Mouse (Mus musculus): ENCODE measurements at regions not wholly inside any gene's neighbourhood (a gene's known extent, or its start where the extent isn't known, plus 50 kb on each side); places are given as distances from the start of the nearest gene placed in this dataset.

- TF ChIP-seq CTCF (IDR thresholded peaks at IDR 0.05; ENCODE audit: control insufficient read depth, insufficient read depth, insufficient replicate concordance, low read depth, low read length) (no peak), POLR2A (IDR thresholded peaks at IDR 0.05; ENCODE audit: control insufficient read depth, low read depth, low read length) (no peak)
- H3K36me3 ChIP-seq (ENCODE audit: control insufficient read depth, insufficient read depth, low read length) = no peaks in the 10 kb centered on the region
- no peak overlapping the region for H3K27ac ChIP-seq (ENCODE audit: control insufficient read depth, insufficient read depth, low read depth, low read length)
- H3K4me3 ChIP-seq (ENCODE audit: control insufficient read depth, low read depth, low read length) = no peak overlapping the region
- no peaks in the 10 kb centered on the region for H3K27me3 ChIP-seq (ENCODE audit: control insufficient read depth, insufficient read depth, low read length)
- H3K4me1 ChIP-seq (ENCODE audit: control insufficient read depth, insufficient read depth, low read length) = no peaks in the 10 kb centered on the region; the same call in 1 of the 2 replicates
These were observed 118.1 kb upstream of the Csf3r start for GRCm38 (mm10) chr4:125906296-125906695.

- Histone ChIP-seq H3K4me3 (ENCODE audit: control insufficient read depth, low read depth, low read length) (no peak overlapping the region), H3K4me1 (ENCODE audit: control insufficient read depth, insufficient read depth, low read length) (peaks cover 5% of the 10 kb centered on the region; the same call in 1 of the 2 replicates), H3K36me3 (ENCODE audit: control insufficient read depth, insufficient read depth, low read length) (no peaks in the 10 kb centered on the region), H3K27ac (ENCODE audit: control insufficient read depth, insufficient read depth, low read depth, low read length) (no peak overlapping the region), H3K27me3 (ENCODE audit: control insufficient read depth, insufficient read depth, low read length) (no peaks in the 10 kb centered on the region)
- no peak for TF ChIP-seq POLR2A (IDR thresholded peaks at IDR 0.05; ENCODE audit: control insufficient read depth, low read depth, low read length)
- no peak for TF ChIP-seq CTCF (IDR thresholded peaks at IDR 0.05; ENCODE audit: control insufficient read depth, insufficient read depth, insufficient replicate concordance, low read depth, low read length)
These were observed 115.4 kb upstream of the Csf3r start for GRCm38 (mm10) chr4:125908901-125909300.

GRCm38 (mm10) chr4:125911541-125912270 lies 112.6 kb upstream of the Csf3r start:
- Histone ChIP-seq H3K4me3 (ENCODE audit: control insufficient read depth, low read depth, low read length) (peak overlapping the region; percentile 19; the same call in 1 of the 2 replicates), H3K36me3 (ENCODE audit: control insufficient read depth, insufficient read depth, low read length) (no peaks in the 10 kb centered on the region), H3K27me3 (ENCODE audit: control insufficient read depth, insufficient read depth, low read length) (no peaks in the 10 kb centered on the region), H3K27ac (ENCODE audit: control insufficient read depth, insufficient read depth, low read depth, low read length) (no peak overlapping the region), H3K4me1 (ENCODE audit: control insufficient read depth, insufficient read depth, low read length) (peaks cover 5% of the 10 kb centered on the region; the same call in 1 of the 2 replicates)
- TF ChIP-seq POLR2A (IDR thresholded peaks at IDR 0.05; ENCODE audit: control insufficient read depth, low read depth, low read length) = no peak

- Histone ChIP-seq H3K36me3 (ENCODE audit: control insufficient read depth, insufficient read depth, low read length) (no peaks in the 10 kb centered on the region), H3K27me3 (ENCODE audit: control insufficient read depth, insufficient read depth, low read length) (no peaks in the 10 kb centered on the region)
These were observed 111.8 kb upstream of the Csf3r start for GRCm38 (mm10) chr4:125912444-125913049.

GRCm38 (mm10) chr4:125915166-125915565 lies 109.2 kb upstream of the Csf3r start:
- Histone ChIP-seq H3K4me3 (ENCODE audit: control insufficient read depth, low read depth, low read length) (no peak overlapping the region), H3K27me3 (ENCODE audit: control insufficient read depth, insufficient read depth, low read length) (no peaks in the 10 kb centered on the region), H3K27ac (ENCODE audit: control insufficient read depth, insufficient read depth, low read depth, low read length) (no peak overlapping the region), H3K4me1 (ENCODE audit: control insufficient read depth, insufficient read depth, low read length) (peaks cover 5% of the 10 kb centered on the region; the same call in 1 of the 2 replicates), H3K36me3 (ENCODE audit: control insufficient read depth, insufficient read depth, low read length) (no peaks in the 10 kb centered on the region)
- peak; percentile 25; the same call in 1 of the 2 replicates for TF ChIP-seq CTCF (IDR thresholded peaks at IDR 0.05; ENCODE audit: control insufficient read depth, insufficient read depth, insufficient replicate concordance, low read depth, low read length)
- TF ChIP-seq POLR2A (IDR thresholded peaks at IDR 0.05; ENCODE audit: control insufficient read depth, low read depth, low read length) = no peak

More at GRCm38 (mm10) chr4:125912444-125913049, 111.8 kb upstream of the Csf3r start:
- Histone ChIP-seq H3K4me1 (ENCODE audit: control insufficient read depth, insufficient read depth, low read length) (peaks cover 5% of the 10 kb centered on the region; the same call in 1 of the 2 replicates), H3K27ac (ENCODE audit: control insufficient read depth, insufficient read depth, low read depth, low read length) (no peak overlapping the region), H3K4me3 (ENCODE audit: control insufficient read depth, low read depth, low read length) (0 out of 2 replicates have a peak overlapping the region, but pooled peaks have one; percentile 4)
- TF ChIP-seq CTCF (IDR thresholded peaks at IDR 0.05; ENCODE audit: control insufficient read depth, insufficient read depth, insufficient replicate concordance, low read depth, low read length) (peak; percentile 95), POLR2A (IDR thresholded peaks at IDR 0.05; ENCODE audit: control insufficient read depth, low read depth, low read length) (no peak)

GRCm38 (mm10) chr4:125917210-125917609 lies 107.1 kb upstream of the Csf3r start:
- H3K4me1 ChIP-seq (ENCODE audit: control insufficient read depth, insufficient read depth, low read length) = peaks cover 8% of the 10 kb centered on the region
- H3K36me3 ChIP-seq (ENCODE audit: control insufficient read depth, insufficient read depth, low read length) = no peaks in the 10 kb centered on the region
- no peaks in the 10 kb centered on the region for H3K27me3 ChIP-seq (ENCODE audit: control insufficient read depth, insufficient read depth, low read length)
- no peak overlapping the region for H3K4me3 ChIP-seq (ENCODE audit: control insufficient read depth, low read depth, low read length)
- TF ChIP-seq CTCF (IDR thresholded peaks at IDR 0.05; ENCODE audit: control insufficient read depth, insufficient read depth, insufficient replicate concordance, low read depth, low read length) (no peak), POLR2A (IDR thresholded peaks at IDR 0.05; ENCODE audit: control insufficient read depth, low read depth, low read length) (no peak)
- H3K27ac ChIP-seq (ENCODE audit: control insufficient read depth, insufficient read depth, low read depth, low read length) = no peak overlapping the region

GRCm38 (mm10) chr4:125921550-125922316 lies 102.6 kb upstream of the Csf3r start:
- H3K4me3 ChIP-seq (ENCODE audit: control insufficient read depth, low read depth, low read length) = peak overlapping the region; percentile 44
- peaks cover 4% of the 10 kb centered on the region; the same call in 1 of the 2 replicates for H3K4me1 ChIP-seq (ENCODE audit: control insufficient read depth, insufficient read depth, low read length)
- no peak overlapping the region for H3K27ac ChIP-seq (ENCODE audit: control insufficient read depth, insufficient read depth, low read depth, low read length)
- H3K36me3 ChIP-seq (ENCODE audit: control insufficient read depth, insufficient read depth, low read length) = no peaks in the 10 kb centered on the region
- no peaks in the 10 kb centered on the region for H3K27me3 ChIP-seq (ENCODE audit: control insufficient read depth, insufficient read depth, low read length)
- no peak for TF ChIP-seq POLR2A (IDR thresholded peaks at IDR 0.05; ENCODE audit: control insufficient read depth, low read depth, low read length)
- peak; percentile 55; the same call in 1 of the 2 replicates for TF ChIP-seq CTCF (IDR thresholded peaks at IDR 0.05; ENCODE audit: control insufficient read depth, insufficient read depth, insufficient replicate concordance, low read depth, low read length)

All from testis, adult 2 months (tissue).